Mouse (Mus musculus): ENCODE data around the gene Nfatc2. TPM values are rescaled to one million over a fixed set of nuclear protein-coding genes. Genes with fewer than 3 reads are reported as not detected.

Nfatc2 gene
- polyA plus RNA-seq, 1 experiment, result 1.0 TPM

DNA sequence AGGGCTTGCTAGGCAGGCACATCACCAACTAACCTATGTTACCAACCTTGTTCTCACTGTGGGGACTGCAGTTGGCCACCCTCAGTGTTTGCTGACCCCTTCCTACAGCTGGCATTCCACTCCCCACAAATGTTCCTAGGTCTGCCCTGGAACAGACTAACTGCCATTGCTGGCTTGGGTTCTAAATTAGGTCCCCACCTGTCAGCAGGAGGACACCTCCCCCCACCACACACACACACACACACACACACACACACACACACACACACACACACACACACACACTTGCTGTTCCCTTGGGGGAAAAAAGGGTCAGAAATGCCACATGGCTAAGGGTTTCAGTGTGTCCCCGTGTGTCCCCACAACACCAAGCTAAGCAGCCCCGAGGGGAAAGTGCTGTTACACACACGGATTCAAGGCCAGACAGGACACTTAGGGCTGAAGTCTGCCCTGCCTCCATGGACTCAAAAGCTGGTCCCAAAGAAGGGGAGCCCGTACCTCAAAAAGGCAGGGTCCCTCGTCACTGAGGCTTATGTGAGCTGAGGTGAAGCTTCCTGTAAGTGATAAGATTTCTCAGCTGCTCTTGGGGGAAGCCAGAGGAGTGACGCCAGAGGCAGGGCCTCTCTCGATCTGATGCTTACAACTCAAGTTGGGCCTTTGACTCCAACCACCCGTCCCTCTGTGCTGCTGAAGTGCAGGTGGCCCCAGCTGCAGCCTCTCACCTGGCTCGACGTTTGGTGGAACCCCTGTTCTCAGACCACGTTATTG, 113.1 kb downstream of the Nfatc2 start:
- H3K9me3 ChIP-seq, result peaks cover 11% of the 10 kb centered on the region
- peaks cover 16% of the 10 kb centered on the region for H3K36me3 ChIP-seq (replicated peaks; ENCODE audit: low read length)

GRCm38 (mm10) chr2:168481121-168481520, 120.3 kb downstream of the Nfatc2 start:
- Histone ChIP-seq H3K27me3 (replicated peaks) (peaks cover 27% of the 10 kb centered on the region), H3K9me3 (no peaks in the 10 kb centered on the region), H3K36me3 (replicated peaks; ENCODE audit: low read length) (peaks cover 26% of the 10 kb centered on the region), H3K4me1 (peaks cover 20% of the 10 kb centered on the region), H3K4me3 (replicated peaks) (no peak overlapping the region)
- no peak for TF ChIP-seq FLI1 (IDR thresholded peaks at IDR 0.05; ENCODE audit: low read length)
- no peak for TF ChIP-seq GATA1 (IDR thresholded peaks at IDR 0.05; ENCODE audit: borderline replicate concordance, low read length)

More for the DNA sequence above, 113.1 kb downstream of the Nfatc2 start:
- peaks cover 40% of the 10 kb centered on the region for H3K4me1 ChIP-seq
- H3K4me3 ChIP-seq (replicated peaks), result no peak overlapping the region
- no peak for TF ChIP-seq FLI1 (IDR thresholded peaks at IDR 0.05; ENCODE audit: low read length)
- TF ChIP-seq GATA1 (IDR thresholded peaks at IDR 0.05; ENCODE audit: borderline replicate concordance, low read length), result no peak
- peaks cover 24% of the 10 kb centered on the region for H3K27me3 ChIP-seq (replicated peaks)

DNA sequence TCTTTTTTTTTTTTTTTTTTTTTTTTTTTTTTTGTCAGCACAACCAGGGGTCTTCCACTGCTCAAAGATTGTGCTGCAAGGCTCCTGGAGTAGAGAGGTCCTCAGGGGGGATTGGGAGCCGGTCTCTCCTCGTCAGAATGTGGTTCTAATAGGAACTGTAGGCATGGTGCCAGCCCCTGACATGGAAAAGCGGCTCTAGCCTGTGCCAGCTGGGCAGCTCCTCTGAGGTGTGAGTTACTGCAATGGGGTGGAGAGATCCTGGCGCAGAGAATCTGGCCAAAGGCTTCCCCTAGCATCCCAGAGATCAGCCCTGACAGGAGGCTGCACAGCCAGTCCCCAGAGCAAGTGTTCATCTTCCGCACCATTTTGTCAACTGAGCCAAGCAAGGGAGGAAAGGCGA, 120.8 kb downstream of the Nfatc2 start:
- TF ChIP-seq FLI1 (IDR thresholded peaks at IDR 0.05; ENCODE audit: low read length) (no peak), GATA1 (IDR thresholded peaks at IDR 0.05; ENCODE audit: borderline replicate concordance, low read length) (no peak)
- Histone ChIP-seq H3K4me3 (replicated peaks) (no peak overlapping the region), H3K36me3 (replicated peaks; ENCODE audit: low read length) (peaks cover 26% of the 10 kb centered on the region), H3K9me3 (no peaks in the 10 kb centered on the region), H3K4me1 (peaks cover 20% of the 10 kb centered on the region), H3K27me3 (replicated peaks) (peaks cover 29% of the 10 kb centered on the region)

DNA sequence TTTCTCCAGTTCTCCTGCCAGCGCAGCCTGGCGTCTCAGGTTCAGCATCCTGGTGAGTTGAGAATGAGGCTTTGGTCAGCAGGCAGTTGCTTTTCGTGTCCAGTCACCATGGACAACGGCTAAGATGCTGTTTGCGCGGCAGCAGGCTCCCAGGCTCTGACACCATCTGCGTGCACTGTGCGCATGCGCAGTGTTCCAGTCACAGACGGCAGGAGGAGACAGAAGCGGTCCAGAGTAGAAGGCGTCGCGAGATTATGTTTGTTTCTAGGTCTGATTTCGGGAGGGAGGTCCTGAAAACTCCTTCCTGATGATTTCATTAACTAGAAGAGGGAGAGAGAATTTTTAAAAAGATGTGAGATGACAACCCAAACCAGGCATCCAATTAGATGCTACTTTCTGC, 121.5 kb downstream of the Nfatc2 start:
- Histone ChIP-seq H3K27me3 (replicated peaks) (peaks cover 34% of the 10 kb centered on the region), H3K4me1 (peaks cover 20% of the 10 kb centered on the region), H3K36me3 (replicated peaks; ENCODE audit: low read length) (peaks cover 26% of the 10 kb centered on the region), H3K4me3 (replicated peaks) (no peak overlapping the region), H3K9me3 (no peaks in the 10 kb centered on the region)
- TF ChIP-seq GATA1 (IDR thresholded peaks at IDR 0.05; ENCODE audit: borderline replicate concordance, low read length), result no peak
- TF ChIP-seq FLI1 (IDR thresholded peaks at IDR 0.05; ENCODE audit: low read length), result no peak

GRCm38 (mm10) chr2:168478431-168478830, 123.0 kb downstream of the Nfatc2 start:
- H3K27me3 ChIP-seq (replicated peaks), result peaks cover 42% of the 10 kb centered on the region
- peaks cover 29% of the 10 kb centered on the region for H3K4me1 ChIP-seq
- TF ChIP-seq GATA1 (IDR thresholded peaks at IDR 0.05; ENCODE audit: borderline replicate concordance, low read length) (no peak), FLI1 (IDR thresholded peaks at IDR 0.05; ENCODE audit: low read length) (no peak)
- H3K36me3 ChIP-seq (replicated peaks; ENCODE audit: low read length), result peaks cover 22% of the 10 kb centered on the region
- H3K9me3 ChIP-seq, result no peaks in the 10 kb centered on the region
- no peak overlapping the region for H3K4me3 ChIP-seq (replicated peaks)

DNA sequence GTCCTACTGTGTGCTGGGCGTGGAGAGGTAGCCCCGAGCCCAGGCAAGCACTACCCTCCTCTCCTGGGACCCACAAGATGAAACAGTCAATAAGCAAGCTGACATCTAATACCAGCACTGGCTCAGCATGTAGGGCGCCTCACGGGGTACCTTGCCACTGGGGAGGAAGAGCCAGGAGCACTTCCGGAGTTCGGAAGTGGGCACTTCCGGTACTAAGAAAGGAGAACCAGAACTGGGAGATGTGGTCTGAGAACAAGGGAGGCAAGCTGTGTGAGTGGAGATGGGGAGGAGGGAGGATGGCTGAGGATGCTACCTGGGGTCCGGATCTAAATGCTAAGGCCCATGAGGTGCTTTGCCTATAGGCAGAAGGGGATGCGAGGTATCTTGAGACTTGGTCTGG, 128.0 kb downstream of the Nfatc2 start:
- Histone ChIP-seq H3K4me1 (peaks cover 34% of the 10 kb centered on the region), H3K36me3 (replicated peaks; ENCODE audit: low read length) (peaks cover 5% of the 10 kb centered on the region), H3K27me3 (replicated peaks) (peaks cover 52% of the 10 kb centered on the region), H3K9me3 (no peaks in the 10 kb centered on the region), H3K4me3 (replicated peaks) (peak overlapping the region; percentile 94)
- TF ChIP-seq GATA1 (IDR thresholded peaks at IDR 0.05; ENCODE audit: borderline replicate concordance, low read length), result no peak
- TF ChIP-seq FLI1 (IDR thresholded peaks at IDR 0.05; ENCODE audit: low read length), result peak; percentile 48; the same call in 1 of the 2 replicates

DNA sequence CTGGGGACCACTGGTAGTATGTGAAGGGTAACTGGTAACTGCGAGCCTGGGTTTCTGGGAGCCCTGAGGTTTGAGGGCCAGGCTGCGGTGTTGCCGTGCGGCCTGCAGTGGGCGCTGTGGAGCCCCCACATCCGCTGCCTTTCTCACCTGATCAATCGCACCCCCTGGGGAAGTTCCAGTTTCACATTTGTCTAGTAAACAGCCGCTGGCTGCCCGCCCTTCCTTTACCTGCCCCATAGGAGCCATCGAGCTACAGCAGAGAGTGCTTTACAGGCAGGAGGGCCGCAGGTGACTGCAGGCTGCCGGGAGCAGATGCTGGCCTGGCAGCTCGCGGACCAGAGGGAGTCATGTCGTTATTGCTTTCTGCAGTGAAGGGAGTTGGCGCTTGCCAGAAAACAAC, 128.6 kb downstream of the Nfatc2 start:
- H3K27me3 ChIP-seq (replicated peaks), result peaks cover 54% of the 10 kb centered on the region
- H3K4me1 ChIP-seq, result peaks cover 28% of the 10 kb centered on the region
- H3K36me3 ChIP-seq (replicated peaks; ENCODE audit: low read length), result peaks cover 5% of the 10 kb centered on the region
- no peaks in the 10 kb centered on the region for H3K9me3 ChIP-seq
- TF ChIP-seq FLI1 (IDR thresholded peaks at IDR 0.05; ENCODE audit: low read length) (no peak), GATA1 (IDR thresholded peaks at IDR 0.05; ENCODE audit: borderline replicate concordance, low read length) (no peak)
- peak overlapping the region; percentile 94 for H3K4me3 ChIP-seq (replicated peaks)

DNA sequence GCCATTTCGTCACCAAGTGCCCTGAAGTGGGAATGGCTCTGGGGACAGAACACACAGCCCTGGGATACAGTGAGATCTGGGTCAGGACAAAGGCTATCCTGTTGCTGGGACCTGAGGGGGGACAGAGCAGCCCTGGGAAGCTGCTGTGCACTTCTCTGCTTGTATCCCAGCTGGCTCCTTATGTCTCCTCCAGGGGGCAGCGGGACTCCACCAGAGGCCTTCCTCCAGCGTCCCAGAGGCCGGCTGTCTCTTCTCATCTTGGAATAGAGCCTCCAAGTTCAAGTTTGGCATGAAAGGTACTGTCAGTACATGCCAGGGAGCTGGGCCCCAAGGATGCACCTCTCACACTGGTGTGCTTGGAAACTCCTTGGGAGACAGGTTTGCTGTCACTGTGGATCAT, 132.4 kb downstream of the Nfatc2 start:
- no peaks in the 10 kb centered on the region for H3K9me3 ChIP-seq
- peaks cover 31% of the 10 kb centered on the region for H3K4me1 ChIP-seq
- H3K36me3 ChIP-seq (replicated peaks; ENCODE audit: low read length), result no peaks in the 10 kb centered on the region
- no peak for TF ChIP-seq GATA1 (IDR thresholded peaks at IDR 0.05; ENCODE audit: borderline replicate concordance, low read length)
- TF ChIP-seq FLI1 (IDR thresholded peaks at IDR 0.05; ENCODE audit: low read length), result no peak
- no peak overlapping the region for H3K4me3 ChIP-seq (replicated peaks)
- H3K27me3 ChIP-seq (replicated peaks), result peaks cover 61% of the 10 kb centered on the region

GRCm38 (mm10) chr2:168467166-168467565, 134.3 kb downstream of the Nfatc2 start:
- H3K27me3 ChIP-seq (replicated peaks), result peaks cover 54% of the 10 kb centered on the region
- TF ChIP-seq FLI1 (IDR thresholded peaks at IDR 0.05; ENCODE audit: low read length) (no peak), GATA1 (IDR thresholded peaks at IDR 0.05; ENCODE audit: borderline replicate concordance, low read length) (no peak)
- H3K4me1 ChIP-seq, result peaks cover 30% of the 10 kb centered on the region
- no peaks in the 10 kb centered on the region for H3K9me3 ChIP-seq
- no peak overlapping the region for H3K4me3 ChIP-seq (replicated peaks)
- H3K36me3 ChIP-seq (replicated peaks; ENCODE audit: low read length), result no peaks in the 10 kb centered on the region

GRCm38 (mm10) chr2:168466066-168466465, 135.4 kb downstream of the Nfatc2 start:
- Histone ChIP-seq H3K4me1 (peaks cover 41% of the 10 kb centered on the region), H3K27me3 (replicated peaks) (peaks cover 46% of the 10 kb centered on the region), H3K36me3 (replicated peaks; ENCODE audit: low read length) (no peaks in the 10 kb centered on the region), H3K4me3 (replicated peaks) (no peak overlapping the region), H3K9me3 (no peaks in the 10 kb centered on the region)
- TF ChIP-seq GATA1 (IDR thresholded peaks at IDR 0.05; ENCODE audit: borderline replicate concordance, low read length) (no peak), FLI1 (IDR thresholded peaks at IDR 0.05; ENCODE audit: low read length) (no peak)

Data from megakaryocyte, embryonic 14.5 days (primary cell).